Mouse (Mus musculus) layer of hippocampus, postnatal 36 days (tissue): ENCODE measurements at regions not wholly inside any gene's neighbourhood (a gene's known extent, or its start where the extent isn't known, plus 50 kb on each side); places are given as distances from the start of the nearest gene placed in this dataset.

Source experiments
- DNase-seq, 2 experiments: peaks; one replicate each; pipeline ENCODE4 v3.0.0; 2022

GRCm38 (mm10) chr16:24092616-24093525, 104.2 kb upstream of the Bcl6 start:
- no peak for DNase-seq

GRCm38 (mm10) chr16:24092136-24092535, 103.5 kb upstream of the Bcl6 start:
- DNase-seq, result no peak

- DNase-seq, result no peak
Observed at GRCm38 (mm10) chr16:24090981-24091380, 102.3 kb upstream of the Bcl6 start.

GRCm38 (mm10) chr16:24089840-24090762, 101.4 kb upstream of the Bcl6 start:
- DNase-seq, result no peak

GRCm38 (mm10) chr16:24083966-24084365, 95.3 kb upstream of the Bcl6 start:
- DNase-seq, result no peak

GRCm38 (mm10) chr16:24080471-24080870, 91.8 kb upstream of the Bcl6 start:
- DNase-seq, result no peak

GRCm38 (mm10) chr16:24078622-24079021, 90.0 kb upstream of the Bcl6 start:
- DNase-seq, result no peak

GRCm38 (mm10) chr16:24077428-24077827, 88.8 kb upstream of the Bcl6 start:
- DNase-seq, result no peak

GRCm38 (mm10) chr16:24076799-24077136, 88.1 kb upstream of the Bcl6 start:
- no peak for DNase-seq

- DNase-seq, result no peak
Observed at GRCm38 (mm10) chr16:24076109-24076798, 87.6 kb upstream of the Bcl6 start.

- DNase-seq, result no peak
Observed at GRCm38 (mm10) chr16:24073613-24074244, 85.1 kb upstream of the Bcl6 start.

- no peak for DNase-seq
Observed at GRCm38 (mm10) chr16:24073065-24073464, 84.4 kb upstream of the Bcl6 start.

- no peak for DNase-seq
Observed at GRCm38 (mm10) chr16:24069411-24069810, 80.8 kb upstream of the Bcl6 start.

GRCm38 (mm10) chr16:24068250-24068813, 79.7 kb upstream of the Bcl6 start:
- no peak for DNase-seq

GRCm38 (mm10) chr16:24062314-24062713, 73.7 kb upstream of the Bcl6 start:
- DNase-seq, result no peak

- no peak for DNase-seq
Observed at GRCm38 (mm10) chr16:24061496-24061895, 72.8 kb upstream of the Bcl6 start.

- no peak for DNase-seq
Observed at GRCm38 (mm10) chr16:24059090-24059600, 70.5 kb upstream of the Bcl6 start.

- no peak for DNase-seq
Observed at GRCm38 (mm10) chr16:24056885-24057531, 68.4 kb upstream of the Bcl6 start.

GRCm38 (mm10) chr16:24056123-24056884, 67.7 kb upstream of the Bcl6 start:
- DNase-seq, result no peak

- DNase-seq, result no peak
Observed at GRCm38 (mm10) chr16:24054293-24054692, 65.6 kb upstream of the Bcl6 start.
